Mouse (Mus musculus) lung, postnatal 0 days (tissue): ENCODE data around the gene Mad1l1.

Experiments used
- CTCF ChIP-seq: IDR thresholded peaks from 2 replicates; pipeline ENCODE4 v1.5.1; 2016; ENCODE audit warnings: antibody characterized with exemption, mild to moderate bottlenecking
- EP300 ChIP-seq: IDR thresholded peaks from 2 replicates; pipeline ENCODE4 v1.6.1; 2016; ENCODE audit warnings: antibody characterized with exemption, mild to moderate bottlenecking, control low read depth

DNA sequence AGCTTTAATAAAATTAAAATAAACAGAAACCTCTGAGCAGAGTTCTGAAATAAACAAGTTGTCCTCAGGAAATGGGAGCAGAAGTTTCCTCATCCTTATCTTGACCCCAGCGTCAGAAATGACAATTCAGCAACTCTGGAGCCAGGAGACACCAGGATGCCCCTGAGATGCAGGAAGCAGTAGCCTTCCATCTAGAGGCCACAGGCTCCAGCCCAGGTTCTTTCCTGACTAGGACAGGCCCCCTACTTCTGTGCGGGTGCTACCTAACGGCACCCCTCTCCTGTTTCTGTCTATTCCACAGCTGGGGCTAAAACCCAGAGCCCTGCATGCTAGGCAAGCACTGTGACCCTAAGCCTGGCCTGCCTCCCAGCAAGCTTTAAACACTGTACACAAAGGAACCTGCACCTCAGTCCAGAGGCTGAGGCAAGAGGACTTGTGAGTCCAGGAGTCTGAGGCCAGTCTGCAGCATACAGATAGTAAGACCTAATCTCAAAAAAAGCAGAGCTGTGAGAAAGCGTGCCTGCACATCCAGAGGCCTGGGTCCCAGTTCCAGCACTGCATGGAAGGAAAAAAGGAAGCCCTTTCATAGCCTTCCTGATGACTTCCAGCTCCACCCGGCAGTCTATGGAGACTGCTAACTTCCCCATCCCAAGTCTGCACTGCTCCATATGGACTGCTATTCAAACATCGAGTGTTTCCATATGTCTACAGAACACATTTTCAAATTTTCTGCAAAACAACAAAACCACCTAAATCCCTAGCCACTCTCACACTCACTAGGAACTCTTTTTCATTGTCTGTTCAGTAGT, 49.3 kb upstream of the Mad1l1 start:
- TF ChIP-seq CTCF = 0 out of 2 replicates have a peak, but pooled peaks have one; percentile 2
- TF ChIP-seq EP300 = peak; percentile 85
